Mouse (Mus musculus): Measurements from ENCODE around the gene Efl1. TPM values are rescaled to one million over a fixed set of nuclear protein-coding genes. Genes with fewer than 3 reads are reported as not detected.
A peak's percentile ranks its signal among the peaks of the same experiment; 100 is the strongest.

Gene Efl1
- polyA plus RNA-seq, 1 experiment from 2014 or later = 21.0 TPM

GRCm38 (mm10) chr7:82819541-82819940, 171.1 kb downstream of the Efl1 start:
- no peak for ATAC-seq (ENCODE audit: insufficient number of reproducible peaks, insufficient read depth, low FRiP score, low read depth)
- Histone ChIP-seq H3K27me3 (ENCODE audit: control insufficient read depth, insufficient read depth, low read length) (no peaks in the 10 kb centered on the region), H3K9me3 (ENCODE audit: control insufficient read depth, low read length) (peaks cover 5% of the 10 kb centered on the region)

GRCm38 (mm10) chr7:82820661-82821060, 172.2 kb downstream of the Efl1 start:
- Histone ChIP-seq H3K9me3 (ENCODE audit: control insufficient read depth, low read length) (peaks cover 5% of the 10 kb centered on the region), H3K27me3 (ENCODE audit: control insufficient read depth, insufficient read depth, low read length) (no peaks in the 10 kb centered on the region), H3K9ac (ENCODE audit: low read length) (no peak overlapping the region), H3K4me2 (ENCODE audit: low read length) (no peak overlapping the region), H3K4me1 (ENCODE audit: control insufficient read depth in 2 of 2, insufficient read depth in 2 of 2, low read length in 2 of 2) (no peaks in the 10 kb centered on the region), H3K4me3 (ENCODE audit: control insufficient read depth in 1 of 2, insufficient read depth in 1 of 2, low read depth in 1 of 2, low read length in 2 of 2) (no peak overlapping the region), H3K36me3 (ENCODE audit: control insufficient read depth, insufficient read depth, low read length) (no peaks in the 10 kb centered on the region), H3K27ac (replicated peaks in 1 of 2; ENCODE audit: control insufficient read depth in 1 of 2, insufficient read depth in 1 of 2, low read depth in 2 of 2, low read length in 2 of 2) (no peak overlapping the region)
- ATAC-seq (ENCODE audit: insufficient number of reproducible peaks, insufficient read depth, low FRiP score, low read depth) = no peak
- 72% methylated on average over 4 of the region's 4 CpGs for WGBS

More at GRCm38 (mm10) chr7:82819541-82819940, 171.1 kb downstream of the Efl1 start:
- no peak overlapping the region for H3K9ac ChIP-seq (ENCODE audit: low read length)
- H3K27ac ChIP-seq (replicated peaks in 1 of 2; ENCODE audit: control insufficient read depth in 1 of 2, insufficient read depth in 1 of 2, low read depth in 2 of 2, low read length in 2 of 2) = no peak overlapping the region
- H3K4me2 ChIP-seq (ENCODE audit: low read length) = no peak overlapping the region
- no peaks in the 10 kb centered on the region for H3K36me3 ChIP-seq (ENCODE audit: control insufficient read depth, insufficient read depth, low read length)
- H3K4me3 ChIP-seq (ENCODE audit: control insufficient read depth in 1 of 2, insufficient read depth in 1 of 2, low read depth in 1 of 2, low read length in 2 of 2) = no peak overlapping the region
- H3K4me1 ChIP-seq (ENCODE audit: control insufficient read depth in 2 of 2, insufficient read depth in 2 of 2, low read length in 2 of 2) = no peaks in the 10 kb centered on the region
- WGBS = 91% methylated on average over 7 of the region's 7 CpGs

- Histone ChIP-seq H3K9ac (ENCODE audit: low read length) (no peak overlapping the region), H3K4me3 (ENCODE audit: control insufficient read depth in 1 of 2, insufficient read depth in 1 of 2, low read depth in 1 of 2, low read length in 2 of 2) (no peak overlapping the region), H3K4me2 (ENCODE audit: low read length) (no peak overlapping the region), H3K27me3 (ENCODE audit: control insufficient read depth, insufficient read depth, low read length) (no peaks in the 10 kb centered on the region), H3K4me1 (ENCODE audit: control insufficient read depth in 2 of 2, insufficient read depth in 2 of 2, low read length in 2 of 2) (no peaks in the 10 kb centered on the region), H3K9me3 (ENCODE audit: control insufficient read depth, low read length) (peaks cover 3% of the 10 kb centered on the region), H3K27ac (replicated peaks in 1 of 2; ENCODE audit: control insufficient read depth in 1 of 2, insufficient read depth in 1 of 2, low read depth in 2 of 2, low read length in 2 of 2) (no peak overlapping the region), H3K36me3 (ENCODE audit: control insufficient read depth, insufficient read depth, low read length) (no peaks in the 10 kb centered on the region)
- no peak for ATAC-seq (ENCODE audit: insufficient number of reproducible peaks, insufficient read depth, low FRiP score, low read depth)
- WGBS = 58% methylated on average over 3 of the region's 3 CpGs
These were observed 173.1 kb downstream of the Efl1 start for GRCm38 (mm10) chr7:82821501-82821900.

- H3K9me3 ChIP-seq (ENCODE audit: control insufficient read depth, low read length) = no peaks in the 10 kb centered on the region
- 0 out of 2 replicates have a peak, but pooled peaks have one; percentile 9 for ATAC-seq (ENCODE audit: insufficient number of reproducible peaks, insufficient read depth, low FRiP score, low read depth)
- no peaks in the 10 kb centered on the region for H3K27me3 ChIP-seq (ENCODE audit: control insufficient read depth, insufficient read depth, low read length)
- H3K27ac ChIP-seq (replicated peaks in 1 of 2; ENCODE audit: control insufficient read depth in 1 of 2, insufficient read depth in 1 of 2, low read depth in 2 of 2, low read length in 2 of 2) = no peak overlapping the region
- H3K9ac ChIP-seq (ENCODE audit: low read length) = no peak overlapping the region
- no peaks in the 10 kb centered on the region for H3K36me3 ChIP-seq (ENCODE audit: control insufficient read depth, insufficient read depth, low read length)
- no peaks in the 10 kb centered on the region for H3K4me1 ChIP-seq (ENCODE audit: control insufficient read depth in 2 of 2, insufficient read depth in 2 of 2, low read length in 2 of 2)
- 23% methylated on average over 1 of the region's 1 CpGs for WGBS
- no peak overlapping the region for H3K4me3 ChIP-seq (ENCODE audit: control insufficient read depth in 1 of 2, insufficient read depth in 1 of 2, low read depth in 1 of 2, low read length in 2 of 2)
- H3K4me2 ChIP-seq (ENCODE audit: low read length) = no peak overlapping the region
These were observed 174.1 kb downstream of the Efl1 start for GRCm38 (mm10) chr7:82822528-82822927.

Other genes starting within 250 kb of the Efl1 start
- gene Saxo2, start 86 bp upstream of the Efl1 start, polyA plus RNA-seq (2014; fragmentation: Nextera tagmentation; extraction: Ambion mirVana) = 6.8 and 13.9 TPM in 2 replicates
- gene Mex3b, start 218.7 kb downstream of the Efl1 start, polyA plus RNA-seq (2014; fragmentation: Nextera tagmentation; extraction: Ambion mirVana) = 8.7 and 10.3 TPM in 2 replicates

Data from heart, embryonic 14.5 days (tissue).